Mouse (Mus musculus) fat pad, adult 2 months (tissue): ENCODE results near the gene 4930502E18Rik.
"Not testable (repeated sequence)": the region's sequence is repeated elsewhere in the genome, so short reads cannot be mapped to it uniquely, and the experiment has no call there.

Experiments used
- DNase-seq: peaks from one replicate; pipeline ENCODE4 v3.0.0-alpha.2; 2011; ENCODE audit warnings: low read depth, low spot score; ENCODE audit errors: extremely low read depth

Gene 4930502E18Rik

GRCm38 (mm10) chrX:53724596-53724995 is at the start of gene 4930502E18Rik:
Gene 4930502E18Rik (plus strand): TSS chrX:53724826.
- no peak for DNase-seq

DNA sequence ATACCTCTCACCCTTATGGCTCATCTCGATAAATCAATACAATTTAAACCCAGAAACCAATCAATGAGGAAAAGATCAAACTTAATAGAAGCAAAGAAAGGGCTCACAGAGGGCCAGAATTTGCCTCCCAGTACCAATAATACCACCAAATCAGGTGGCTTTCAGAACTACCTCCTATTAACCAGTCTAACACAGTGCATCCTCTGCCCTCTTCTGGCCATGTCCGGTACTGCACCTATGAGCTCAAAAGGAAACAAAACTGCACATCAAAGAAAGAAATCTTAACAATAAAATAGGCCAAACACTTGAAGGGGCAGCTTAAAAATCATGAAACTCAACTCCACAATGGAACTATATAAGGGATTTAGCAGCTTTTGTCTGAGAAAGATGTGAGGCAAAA is 47.7 kb upstream of the 4930502E18Rik start:
- DNase-seq, result not testable (repeated sequence)

- not testable (repeated sequence) for DNase-seq
Measured at GRCm38 (mm10) chrX:53682650-53683049, 42.0 kb upstream of the 4930502E18Rik start.

- not testable (repeated sequence) for DNase-seq
Measured at GRCm38 (mm10) chrX:53684676-53685075, 40.0 kb upstream of the 4930502E18Rik start.

GRCm38 (mm10) chrX:53692065-53692464 is 32.6 kb upstream of the 4930502E18Rik start:
- DNase-seq, result no peak

DNA sequence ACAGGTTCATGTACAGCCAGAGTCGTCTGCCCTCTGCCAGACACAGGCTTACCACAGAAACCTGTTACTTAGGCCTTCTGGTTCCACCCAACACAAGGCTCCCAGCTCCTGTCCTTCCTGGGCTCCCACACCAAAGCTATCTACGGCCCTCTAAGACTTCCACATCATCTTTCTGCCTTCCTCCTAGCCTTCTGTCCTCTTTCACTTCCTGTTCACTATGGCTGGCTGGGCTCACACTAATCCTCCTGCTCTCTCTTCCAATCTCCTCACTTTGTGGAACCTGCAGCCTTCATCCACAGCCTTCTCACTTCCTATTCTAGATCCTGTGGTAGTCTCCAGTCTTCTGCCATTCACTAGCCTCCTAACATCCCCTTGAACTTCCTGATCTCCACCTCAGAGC is 31.5 kb upstream of the 4930502E18Rik start:
- DNase-seq, result no peak

DNA sequence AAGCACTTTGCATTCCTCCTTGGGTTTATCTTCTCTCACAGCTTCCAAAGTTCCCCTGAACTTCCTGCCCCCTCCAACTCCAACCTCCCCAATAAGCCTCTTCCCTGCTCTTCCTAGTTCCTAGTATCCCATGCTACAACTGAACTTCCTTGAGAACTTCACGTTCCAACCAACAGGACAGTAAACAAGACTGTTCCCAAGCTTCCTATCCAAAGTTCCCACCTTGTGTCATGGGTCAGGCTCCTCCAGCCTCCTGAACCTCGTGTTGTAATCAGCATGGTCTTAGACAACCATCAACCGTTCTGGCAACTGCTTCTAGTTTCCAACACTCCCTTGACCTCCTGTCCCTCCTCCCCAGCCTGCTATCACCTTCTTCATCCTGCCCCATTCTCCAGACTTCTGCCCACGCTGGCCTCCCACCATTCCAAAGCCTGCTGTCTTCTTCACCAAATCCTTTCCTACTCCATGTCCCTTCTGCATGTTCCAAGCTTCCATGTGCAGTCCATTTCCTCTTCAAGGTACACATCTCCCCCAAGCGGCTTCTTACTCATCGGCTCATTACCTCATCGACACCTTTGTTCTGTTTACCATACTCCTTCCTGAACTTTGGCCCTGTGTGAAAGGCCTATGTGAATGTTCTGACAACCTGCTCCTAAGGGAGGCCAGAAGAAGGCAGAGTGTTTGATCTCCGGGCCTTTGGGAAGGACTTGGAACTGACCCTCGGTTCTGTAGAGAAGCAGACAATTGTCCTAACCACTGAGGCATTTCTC is 30.4 kb upstream of the 4930502E18Rik start:
- DNase-seq, result no peak

DNA sequence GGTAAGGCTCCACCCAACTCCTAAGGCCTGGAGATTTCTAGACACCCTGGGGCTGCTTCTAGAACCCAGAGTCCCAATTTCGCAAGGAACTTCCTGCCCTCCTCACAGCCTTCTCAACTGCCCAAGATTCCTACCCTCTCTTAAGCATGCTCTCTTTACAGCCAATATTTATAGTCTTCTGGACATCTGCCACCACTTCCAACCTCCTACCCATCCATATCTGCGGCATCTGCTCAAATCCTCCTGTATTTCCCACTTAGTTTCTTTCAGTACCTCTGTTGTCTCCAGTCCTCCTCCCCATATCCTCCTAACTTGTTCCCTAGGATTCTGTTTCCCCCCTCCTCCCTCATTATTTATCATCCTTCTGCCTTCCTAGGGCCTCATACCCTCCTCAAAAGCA is 25.4 kb upstream of the 4930502E18Rik start:
- no peak for DNase-seq

GRCm38 (mm10) chrX:53702673-53703072 is 22.0 kb upstream of the 4930502E18Rik start:
- no peak for DNase-seq

DNA sequence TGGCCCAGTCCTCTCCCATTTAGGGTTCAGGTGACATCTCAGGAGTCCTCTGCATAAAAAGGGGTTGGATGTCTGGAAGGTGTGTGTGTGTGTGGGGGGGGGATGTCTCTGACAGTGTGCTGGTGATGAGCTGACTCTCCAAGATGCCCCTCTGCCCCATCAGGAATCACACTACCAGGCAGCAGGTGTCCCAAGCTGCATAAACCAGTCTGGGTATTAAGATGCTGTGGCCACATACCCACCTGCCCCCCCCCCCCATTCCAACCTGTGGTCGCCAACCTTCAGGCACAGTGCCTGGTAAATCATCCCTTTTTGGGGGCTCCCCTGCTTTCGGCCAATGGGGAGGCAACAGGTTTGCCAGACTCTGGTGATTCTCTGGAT is 8.7 kb upstream of the 4930502E18Rik start:
- no peak for DNase-seq

DNA sequence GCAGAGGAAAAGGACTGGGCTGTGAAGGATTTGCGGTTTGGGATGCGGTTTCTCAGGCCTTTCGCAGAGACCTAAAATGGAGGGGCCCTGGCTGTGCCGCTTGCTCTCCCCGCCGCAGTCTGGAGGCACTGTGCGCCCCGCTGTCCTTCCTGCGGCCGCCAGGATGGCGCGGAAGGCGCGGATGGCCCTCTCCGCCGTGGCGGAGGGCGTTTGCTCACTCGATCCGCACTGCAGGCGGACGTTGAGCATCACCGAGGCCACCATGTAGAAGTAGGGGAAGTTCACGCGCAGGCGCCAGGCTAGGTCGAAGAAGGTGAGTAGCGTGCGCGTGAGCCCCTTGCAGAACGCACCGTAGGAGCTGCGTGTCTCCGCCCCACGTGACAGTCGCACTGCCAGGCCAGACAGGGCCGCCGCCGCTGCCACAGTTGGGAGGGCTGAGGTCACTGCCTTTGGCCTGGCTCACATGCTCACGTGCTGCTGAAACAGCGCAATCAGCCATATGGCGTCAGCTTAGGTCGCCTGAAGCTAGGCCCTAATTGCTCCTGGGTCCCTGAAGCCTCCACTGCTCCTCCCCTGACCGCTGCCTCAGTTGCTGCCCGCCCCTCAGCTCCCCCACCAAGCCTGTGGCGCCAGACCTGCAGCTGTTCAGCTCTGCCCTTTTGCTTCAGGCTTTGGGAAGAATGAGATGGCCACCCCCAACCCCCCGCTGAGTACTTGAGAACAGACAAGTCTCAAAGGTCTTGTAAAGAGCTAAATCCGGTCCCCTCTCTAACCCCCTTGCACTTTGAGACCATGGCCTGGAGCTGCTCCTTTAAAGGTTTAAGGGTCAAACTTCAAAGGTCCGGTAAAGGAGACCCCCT is 8.1 kb upstream of the 4930502E18Rik start:
- no peak for DNase-seq

DNA sequence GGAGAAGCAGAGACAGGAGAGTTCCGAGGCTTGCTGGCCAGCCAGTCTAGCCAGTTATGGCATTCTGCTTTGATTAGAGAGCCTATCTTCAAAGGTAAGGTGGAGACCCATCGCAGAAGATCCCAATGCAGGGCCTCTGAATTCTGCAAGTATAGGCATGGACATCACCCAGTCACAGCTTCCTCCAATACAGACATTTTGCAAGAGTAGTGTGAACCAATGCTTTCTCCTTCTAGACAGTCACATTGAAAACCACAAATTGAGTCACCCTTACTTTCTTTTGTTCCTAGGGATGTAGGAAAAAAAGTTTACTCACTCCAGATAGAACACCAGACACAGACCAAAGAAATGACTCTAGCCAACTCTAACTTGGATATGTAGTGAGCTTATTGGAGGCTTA is 4.3 kb downstream of the 4930502E18Rik start:
- DNase-seq, result no peak

- no peak for DNase-seq
Measured at GRCm38 (mm10) chrX:53752851-53753250, 28.2 kb downstream of the 4930502E18Rik start.

- no peak for DNase-seq
Measured at GRCm38 (mm10) chrX:53757736-53758135, 33.1 kb downstream of the 4930502E18Rik start, which contains the start of gene 1700013H16Rik. Gene 1700013H16Rik (minus strand): TSS chrX:53757831.

DNA sequence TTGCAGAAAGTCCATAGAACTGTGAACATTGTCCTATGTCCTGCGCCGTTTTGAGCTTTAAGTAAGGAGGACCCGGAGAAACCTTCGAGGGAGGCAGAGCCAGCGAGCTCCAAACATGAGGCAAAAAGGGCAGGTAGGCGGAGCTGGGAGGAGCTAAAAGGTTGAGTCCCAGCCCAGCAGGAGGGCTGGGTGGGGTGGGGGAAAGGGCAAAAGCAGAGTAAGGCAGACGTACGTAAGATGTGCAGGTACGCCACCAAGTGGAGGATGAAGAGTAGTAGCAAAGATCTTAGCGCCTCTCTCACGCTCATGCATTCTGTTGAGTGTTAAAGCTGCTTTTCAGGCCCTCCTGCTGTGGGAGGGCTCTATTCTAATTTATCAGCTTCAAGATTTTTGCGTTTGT is 51.6 kb downstream of the 4930502E18Rik start, which contains the start of gene Zfp36l3:
Zfp36l3 (minus strand) TSS at position 119 of the 400 bp plus-strand sequence.
- no peak for DNase-seq
